Mouse (Mus musculus) ZHBTc4 (cell line): ENCODE results near the gene Tcte1.

Experiments
- DNase-seq: peaks from one replicate; pipeline ENCODE4 v3.0.0-alpha.2; 2011; ENCODE audit warnings: low read depth, low spot score

Tcte1 gene

DNA sequence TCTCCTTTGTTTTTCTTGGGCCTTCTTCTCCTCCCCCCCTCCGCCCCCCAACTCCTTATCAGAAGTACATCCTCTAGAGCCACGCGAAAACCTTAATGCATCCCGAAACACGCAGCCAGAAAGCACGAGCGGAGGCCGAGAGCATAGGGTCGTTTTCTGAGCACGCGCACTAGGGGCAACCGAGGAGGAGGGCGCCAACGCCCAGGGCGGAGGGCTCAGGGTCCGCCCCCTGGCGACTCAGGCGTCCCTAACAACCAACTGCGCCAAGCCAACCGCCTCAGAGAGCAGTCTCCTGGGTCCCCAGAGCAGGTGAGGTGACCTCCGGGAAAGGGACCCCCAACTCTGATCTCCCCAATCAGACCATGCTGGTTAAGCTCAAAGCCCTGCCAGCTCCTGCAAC lies at the start of gene Tcte1:
TSS of gene Tcte1 (plus strand) at position 172 of the 400 bp plus-strand sequence.
- DNase-seq: peak; percentile 84

DNA sequence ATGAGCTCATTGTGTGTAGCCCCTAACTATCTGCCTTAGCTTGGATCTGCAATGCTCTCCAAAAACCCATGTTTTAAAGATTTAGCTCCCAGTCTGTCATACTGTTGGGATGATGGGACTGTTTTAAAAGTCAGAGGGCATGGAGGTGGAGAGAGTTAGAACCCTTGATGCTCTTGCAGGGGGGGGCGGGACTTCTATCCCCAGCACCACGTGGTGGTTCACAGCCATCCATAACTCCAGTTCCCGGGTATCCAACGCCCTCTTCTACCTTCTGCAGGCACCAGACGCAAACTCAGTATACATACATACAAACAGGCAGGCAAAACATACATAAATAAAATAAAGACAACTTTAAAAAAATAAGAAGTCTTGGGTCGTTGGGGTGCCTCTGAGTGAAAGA lies 49.6 kb upstream of the Tcte1 start:
- DNase-seq: peak; percentile 62

DNA sequence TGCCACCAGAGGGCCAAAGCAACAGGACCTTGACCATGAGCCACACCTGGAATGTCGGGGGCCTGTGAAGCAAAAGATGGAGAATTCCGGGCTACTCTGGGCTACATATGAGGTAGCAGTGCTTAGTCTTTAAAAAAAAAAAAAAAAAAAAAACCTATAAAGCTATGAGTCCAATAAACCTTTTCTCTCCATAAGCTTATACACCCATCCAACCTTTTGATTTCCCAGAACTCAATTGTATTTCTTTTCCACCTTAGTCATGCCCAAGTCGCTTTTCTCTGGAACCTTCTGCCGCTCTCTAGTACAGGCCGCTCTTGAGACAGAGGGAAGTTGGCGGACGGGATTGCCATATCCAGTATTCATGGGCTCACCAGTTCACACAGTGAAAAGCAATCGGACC lies 49.1 kb upstream of the Tcte1 start:
- no peak for DNase-seq

DNA sequence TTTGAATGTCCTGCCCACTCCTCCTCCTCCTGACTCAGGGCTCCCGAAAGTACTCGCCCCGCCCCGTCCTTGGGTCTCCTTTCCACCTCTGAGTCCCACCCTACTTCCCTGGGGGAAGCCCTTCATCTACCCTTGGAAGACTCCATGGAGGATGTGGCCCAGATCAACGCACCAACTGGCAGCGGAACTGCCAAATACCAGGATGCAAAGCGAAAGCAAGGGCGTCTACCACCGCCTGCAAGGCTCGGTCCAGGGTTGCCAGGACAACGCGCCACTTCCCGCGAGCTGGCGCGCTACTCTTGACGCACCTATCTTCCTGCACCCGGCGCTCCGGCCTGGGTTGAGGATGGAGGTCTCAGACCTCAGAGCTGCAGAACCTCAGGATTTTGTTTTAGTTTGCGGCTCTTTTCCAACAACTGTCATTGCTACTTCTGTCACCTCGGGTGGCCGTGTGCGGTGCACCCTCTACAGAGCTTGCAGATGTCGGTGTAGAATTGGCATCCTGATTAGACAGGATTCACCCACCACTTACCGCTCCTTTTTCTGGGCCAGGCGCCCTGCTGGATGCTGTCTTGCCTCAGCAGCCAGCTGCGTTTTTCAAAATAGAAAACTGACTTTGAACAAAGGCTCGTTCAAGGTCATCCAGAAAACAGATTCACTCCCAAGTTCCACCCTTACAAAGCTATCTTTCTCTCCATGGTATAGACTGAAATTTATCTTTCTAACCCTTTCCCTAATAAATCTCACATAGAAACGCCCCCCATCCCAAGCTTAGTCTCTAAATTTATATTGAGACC lies 48.4 kb upstream of the Tcte1 start, which contains the start of gene Spats1:
TSS of gene Spats1 (minus strand) at position 747 of the 797 bp plus-strand sequence.
- DNase-seq: peak; percentile 99

DNA sequence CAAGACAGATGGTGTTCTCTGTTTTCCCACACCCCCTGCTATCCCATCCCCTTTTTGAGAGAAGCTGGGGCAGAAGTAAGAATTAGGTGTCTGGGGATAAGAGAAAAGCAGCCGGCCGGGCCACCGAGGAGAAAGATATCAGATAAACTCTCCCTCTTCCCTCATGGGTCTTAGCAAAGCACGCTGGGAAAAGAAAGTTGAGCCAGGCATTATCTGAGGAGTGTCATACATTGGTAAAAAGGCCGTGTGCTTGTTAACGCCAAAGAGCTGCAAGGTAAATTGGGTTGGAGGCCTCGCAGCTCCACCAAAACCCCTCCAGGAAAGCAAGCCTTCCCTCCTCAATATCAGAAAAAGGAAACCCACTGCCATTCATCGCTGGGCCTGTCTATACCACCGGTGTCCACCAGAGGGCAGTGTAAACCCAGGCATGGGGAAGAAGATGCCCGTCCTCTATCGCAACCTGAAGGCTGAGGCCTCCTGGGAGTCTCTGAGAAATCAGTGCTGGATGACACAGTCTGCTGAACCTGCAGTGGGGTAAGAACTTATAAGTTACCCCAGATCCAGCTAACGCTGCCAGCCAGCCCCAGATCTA lies 44.9 kb upstream of the Tcte1 start:
- DNase-seq: peak; percentile 89

DNA sequence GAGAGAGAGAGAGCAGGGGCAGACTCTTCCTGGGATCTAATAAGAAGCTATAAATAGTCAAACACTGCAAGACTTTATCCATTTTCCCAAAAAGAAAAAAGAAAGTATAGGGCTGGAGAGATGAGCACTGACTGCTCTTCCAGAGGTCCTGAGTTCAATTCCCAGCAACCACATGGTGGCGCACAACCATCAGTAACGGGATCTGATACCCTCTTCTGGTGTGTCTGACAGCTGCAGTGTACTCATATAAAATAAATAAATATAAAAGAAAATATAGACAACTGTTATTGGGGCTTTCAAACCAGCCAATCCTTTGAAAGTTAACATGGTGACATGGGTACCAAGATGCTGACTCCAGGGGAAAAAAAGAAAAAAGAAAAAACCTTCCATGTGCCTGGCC lies 42.8 kb upstream of the Tcte1 start:
- peak; percentile 54 for DNase-seq

DNA sequence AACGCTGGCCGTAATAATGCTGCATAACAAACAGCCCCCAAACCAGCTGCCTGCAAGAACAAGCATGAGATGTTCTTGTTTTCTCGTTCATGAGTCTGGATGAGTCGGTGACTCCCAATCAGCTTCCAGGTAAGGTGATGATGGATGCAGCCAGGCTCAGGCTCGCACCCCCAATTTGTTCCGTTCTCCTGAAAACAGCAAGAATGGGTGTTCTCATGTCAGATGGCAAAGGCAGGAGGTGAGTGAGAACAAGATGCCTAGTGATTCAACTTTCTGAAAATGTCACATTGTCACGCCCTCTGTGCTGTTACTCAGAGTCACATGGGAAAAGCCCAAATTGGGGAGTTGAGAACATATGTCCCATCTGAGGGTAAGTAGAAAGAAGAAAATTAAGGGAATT lies 37.7 kb upstream of the Tcte1 start:
- DNase-seq: no peak

DNA sequence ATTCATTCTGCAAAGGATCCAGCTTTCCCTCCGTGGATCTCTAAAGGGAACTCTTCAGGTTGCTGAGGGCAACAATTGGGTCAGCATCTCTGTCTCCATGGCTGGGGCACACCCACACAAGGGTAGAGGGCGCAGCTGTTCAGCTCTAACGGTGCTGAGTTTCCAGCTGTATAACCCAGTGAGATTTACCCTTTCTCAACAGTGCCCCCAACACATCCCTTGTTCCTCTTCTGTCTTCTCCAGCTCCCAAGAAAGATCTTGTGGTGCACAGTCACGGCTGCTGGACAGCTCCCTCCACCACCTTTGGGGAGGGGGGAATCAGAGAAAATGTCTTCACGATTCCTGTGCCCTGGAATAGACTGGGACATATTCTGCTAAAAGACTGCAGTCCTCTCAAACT lies 36.0 kb upstream of the Tcte1 start:
- peak; percentile 39 for DNase-seq

DNA sequence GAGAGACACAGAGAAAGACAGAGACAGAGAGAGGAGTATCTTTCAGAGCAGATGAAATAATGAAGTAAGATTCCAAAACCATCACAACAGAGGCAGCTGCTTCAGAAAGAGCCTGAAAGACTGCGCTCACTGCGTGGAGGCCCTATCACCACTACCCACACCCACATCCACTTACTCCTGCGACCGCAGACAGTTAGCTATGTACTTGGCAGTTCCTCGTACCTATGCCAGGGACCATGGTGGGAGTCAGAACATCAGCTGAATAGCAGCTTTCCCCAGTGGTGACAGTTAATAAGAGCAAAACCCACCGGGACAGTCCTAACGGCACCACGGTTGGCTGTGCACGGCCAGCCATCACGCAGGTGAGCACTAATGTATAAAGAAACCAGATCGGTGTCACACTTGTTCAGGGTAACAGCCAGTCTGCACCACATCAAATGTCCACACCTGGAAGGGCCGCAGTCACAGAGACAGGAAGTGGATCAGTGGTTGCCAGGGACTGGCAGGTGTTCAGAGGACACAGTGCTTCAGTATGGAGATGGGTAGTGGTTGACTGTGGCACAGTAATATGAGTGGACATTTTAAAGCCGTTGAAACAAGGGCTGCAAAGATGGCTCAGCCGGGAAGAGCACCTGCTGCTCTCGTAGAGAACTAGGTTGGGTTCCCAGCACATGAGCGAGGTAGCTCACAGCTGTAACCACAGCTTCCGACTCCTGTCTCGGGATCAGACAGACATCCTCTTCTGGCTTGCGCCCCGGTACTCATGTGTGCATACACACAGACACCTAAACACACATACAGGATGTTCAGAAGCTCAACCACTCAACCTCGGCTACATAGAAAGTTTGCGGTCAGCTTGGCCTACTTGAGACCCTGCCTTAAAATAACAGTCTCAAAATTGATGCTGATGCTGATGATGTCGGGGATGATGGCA lies 34.6 kb upstream of the Tcte1 start:
- DNase-seq: no peak

DNA sequence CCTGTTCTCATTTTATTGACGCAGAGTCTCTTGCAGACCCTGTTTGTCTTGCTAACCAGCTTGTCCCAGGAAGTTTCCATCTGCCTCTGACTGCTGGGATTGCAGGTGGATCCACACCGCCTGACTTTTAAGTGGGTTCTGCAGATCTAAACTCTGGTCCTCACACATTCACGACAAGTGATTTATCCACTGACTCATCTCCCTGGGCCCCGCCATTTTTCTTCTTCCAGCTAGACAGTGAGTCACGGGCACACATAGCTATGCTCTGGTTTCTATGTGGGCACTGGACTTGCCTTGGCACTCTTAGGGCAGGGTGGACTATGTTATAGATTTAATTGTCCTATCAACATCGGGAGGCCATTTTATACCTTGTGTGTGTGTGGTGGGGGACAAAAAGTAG lies 33.5 kb upstream of the Tcte1 start:
- no peak for DNase-seq

DNA sequence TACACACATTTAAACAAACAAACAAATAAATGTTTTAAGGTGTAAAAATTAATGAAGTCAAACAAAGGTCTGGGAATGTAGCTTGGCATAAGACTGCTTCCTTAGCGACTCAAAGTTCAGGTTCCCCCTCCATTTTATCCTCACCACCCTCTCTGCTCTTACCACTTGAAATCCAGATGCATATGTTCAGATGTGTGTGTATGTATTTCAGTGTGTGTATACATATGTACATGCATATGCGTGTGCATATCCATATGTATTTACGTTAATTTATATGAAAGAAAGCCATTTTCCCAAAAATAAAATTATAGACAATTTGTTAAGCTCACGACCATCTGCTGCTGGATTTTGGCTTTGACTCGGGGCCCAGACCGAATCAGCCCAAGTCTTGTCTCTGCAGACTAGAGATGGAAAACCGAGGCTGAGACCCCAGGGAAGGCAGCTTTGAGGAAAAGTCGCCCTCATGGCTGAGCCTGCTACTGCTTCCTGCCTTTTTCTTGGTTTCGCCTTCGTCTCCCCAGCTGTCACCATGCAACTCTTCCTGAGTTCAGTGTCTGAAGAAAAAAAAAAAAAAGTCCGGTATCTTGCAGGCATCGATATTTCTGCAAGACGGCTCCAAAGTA lies 32.6 kb upstream of the Tcte1 start:
- DNase-seq: no peak

DNA sequence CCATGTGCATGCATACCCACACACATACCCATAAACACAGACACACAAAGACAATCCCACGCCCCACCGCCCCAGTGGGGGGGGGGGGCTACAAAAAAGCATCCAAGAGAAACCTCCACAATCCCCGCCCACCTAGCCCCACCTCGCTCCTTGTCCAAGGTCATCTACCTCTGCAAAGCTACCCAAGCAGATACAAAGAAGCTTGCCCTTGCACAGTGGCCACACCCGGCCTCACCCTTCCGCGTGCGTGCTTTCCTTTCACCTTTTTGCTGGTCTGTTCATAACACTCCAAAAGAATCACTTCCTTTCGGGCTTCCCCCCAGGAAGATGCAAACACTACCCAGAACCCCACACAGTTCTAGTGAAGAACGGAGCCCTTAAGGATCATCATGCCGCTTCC lies 27.8 kb upstream of the Tcte1 start:
- peak; percentile 93 for DNase-seq

DNA sequence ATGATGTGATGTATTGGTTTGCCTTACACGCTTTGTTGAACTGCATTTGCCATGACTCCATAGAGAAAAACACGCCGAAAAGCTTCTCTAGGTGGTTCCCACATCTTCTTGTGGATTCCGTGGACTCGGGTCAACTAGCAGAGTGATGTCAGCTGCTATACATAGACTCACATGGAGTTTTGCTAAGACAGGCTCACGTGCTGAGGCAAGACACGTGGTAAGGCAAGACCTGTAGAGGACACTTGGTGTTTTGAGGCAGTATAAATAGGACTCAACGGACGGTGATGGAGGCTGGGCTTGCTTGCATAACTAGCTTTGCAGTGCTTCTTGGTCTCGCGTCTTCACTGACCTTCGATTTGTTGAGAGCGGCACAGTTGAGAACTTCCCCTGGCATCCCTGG lies 24.8 kb upstream of the Tcte1 start:
- DNase-seq: no peak

DNA sequence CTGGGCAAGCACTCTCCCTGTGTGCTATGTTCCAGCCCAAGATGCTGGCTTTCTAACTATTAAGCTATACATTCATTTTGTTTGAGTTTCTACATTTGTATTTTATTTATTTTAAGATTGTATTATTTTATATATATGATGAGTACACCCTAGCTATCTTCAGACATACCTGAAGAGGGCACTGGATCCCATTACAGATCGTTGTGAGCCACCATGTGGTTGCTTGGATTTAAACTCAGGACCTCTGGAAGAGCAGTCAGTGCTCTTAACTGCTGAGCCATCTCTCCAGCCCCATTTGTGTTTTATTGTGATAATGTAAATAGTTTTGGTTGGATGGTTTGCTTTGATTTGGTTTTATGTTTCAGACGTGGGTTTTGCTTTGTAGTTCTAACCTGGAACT lies 23.7 kb upstream of the Tcte1 start:
- DNase-seq: no peak

DNA sequence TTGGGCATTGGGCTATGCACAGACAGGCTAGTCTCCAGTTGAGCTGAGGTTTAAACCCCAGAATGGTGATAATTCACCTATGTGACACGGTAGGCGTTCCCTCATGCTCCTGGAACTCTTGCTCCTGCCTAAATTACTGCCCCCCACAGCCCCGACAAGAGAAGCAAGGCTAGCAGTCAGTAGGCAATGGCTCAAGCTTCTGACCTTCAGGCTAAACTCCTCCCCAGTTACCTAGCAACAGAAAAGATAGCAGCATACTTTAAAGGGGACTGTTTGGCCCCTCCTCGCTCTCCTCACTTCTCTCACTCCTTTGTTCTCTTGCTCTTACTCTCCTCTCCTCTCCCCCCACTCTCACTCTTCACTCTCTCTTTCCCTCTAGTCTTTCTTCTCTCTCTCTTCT lies 22.3 kb upstream of the Tcte1 start:
- no peak for DNase-seq

DNA sequence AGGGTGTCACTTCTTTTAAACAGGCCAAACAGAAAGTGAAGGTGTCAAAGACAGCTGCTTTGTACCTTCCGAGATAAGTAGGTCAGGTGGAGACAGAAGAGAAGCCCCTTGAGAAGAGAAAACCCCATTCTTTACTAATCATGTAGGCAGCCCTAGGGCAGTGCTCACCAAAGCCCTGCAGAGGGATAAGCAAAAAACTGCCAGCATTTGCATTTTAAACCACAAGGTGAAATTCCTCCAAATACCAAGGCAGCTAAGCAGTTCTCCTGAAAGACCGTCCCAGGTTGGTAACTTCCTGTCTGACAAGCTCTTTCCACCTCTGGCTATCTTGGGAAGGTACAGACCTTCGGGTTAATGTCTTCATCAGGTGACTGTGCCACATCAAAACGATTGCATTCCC lies 20.9 kb upstream of the Tcte1 start:
- DNase-seq: peak; percentile 42

DNA sequence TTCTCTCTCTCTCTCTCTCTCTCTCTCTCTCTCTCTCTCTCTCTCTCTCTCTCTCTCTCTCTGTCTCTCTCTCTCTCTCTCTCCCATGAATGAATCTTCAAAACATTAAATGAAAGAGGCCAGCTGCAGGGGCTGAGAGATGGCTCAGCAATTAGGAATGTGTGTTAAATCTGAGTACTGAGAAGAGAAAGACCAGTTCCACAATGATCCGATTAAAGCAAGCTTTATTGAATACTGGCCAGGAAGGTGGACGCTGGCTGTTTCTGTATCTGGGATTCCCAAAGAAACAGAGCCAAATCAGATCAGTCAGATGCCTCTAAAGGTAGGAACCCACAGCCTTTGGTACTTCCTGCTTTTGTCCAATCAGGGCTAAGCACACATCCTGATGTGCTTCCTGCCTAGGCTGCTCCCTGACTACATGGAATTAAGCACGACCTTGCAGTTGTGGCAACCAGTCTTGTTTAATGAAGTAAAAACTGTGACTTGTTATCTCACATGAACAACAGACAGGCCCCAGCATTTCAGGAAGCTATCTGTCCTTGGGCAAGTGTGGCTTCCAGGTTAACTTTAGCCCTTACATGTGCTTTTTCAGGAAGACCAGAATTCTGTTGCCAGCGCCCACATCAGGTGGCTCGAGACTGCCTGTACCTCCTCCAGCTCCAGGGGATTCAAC lies 19.8 kb upstream of the Tcte1 start:
- no peak for DNase-seq

DNA sequence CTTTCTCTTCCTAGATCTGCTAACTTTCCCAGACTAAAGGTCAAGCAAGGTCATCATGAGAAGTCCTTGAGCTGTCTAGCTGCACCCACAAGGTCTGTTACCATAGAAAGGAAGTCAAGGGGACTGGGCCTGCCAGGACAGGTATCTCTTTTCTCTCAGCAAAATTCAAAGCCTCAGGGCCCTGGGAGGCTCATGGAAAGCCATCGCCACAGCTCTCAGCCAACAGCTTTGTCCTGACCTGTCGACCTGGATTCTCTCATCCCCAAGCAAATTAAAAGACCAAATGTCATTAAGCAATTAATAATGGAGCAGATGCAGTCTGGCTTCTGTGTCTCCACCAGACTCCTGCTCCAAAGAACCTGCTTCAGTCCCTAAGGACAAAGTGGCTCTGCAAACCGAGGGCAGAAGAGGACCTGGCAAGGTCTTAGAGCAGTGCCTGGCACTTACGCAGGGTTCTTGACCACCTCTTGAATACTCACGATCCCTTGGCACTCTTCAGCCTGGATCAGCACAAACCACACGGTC lies 17.2 kb upstream of the Tcte1 start:
- no peak for DNase-seq

DNA sequence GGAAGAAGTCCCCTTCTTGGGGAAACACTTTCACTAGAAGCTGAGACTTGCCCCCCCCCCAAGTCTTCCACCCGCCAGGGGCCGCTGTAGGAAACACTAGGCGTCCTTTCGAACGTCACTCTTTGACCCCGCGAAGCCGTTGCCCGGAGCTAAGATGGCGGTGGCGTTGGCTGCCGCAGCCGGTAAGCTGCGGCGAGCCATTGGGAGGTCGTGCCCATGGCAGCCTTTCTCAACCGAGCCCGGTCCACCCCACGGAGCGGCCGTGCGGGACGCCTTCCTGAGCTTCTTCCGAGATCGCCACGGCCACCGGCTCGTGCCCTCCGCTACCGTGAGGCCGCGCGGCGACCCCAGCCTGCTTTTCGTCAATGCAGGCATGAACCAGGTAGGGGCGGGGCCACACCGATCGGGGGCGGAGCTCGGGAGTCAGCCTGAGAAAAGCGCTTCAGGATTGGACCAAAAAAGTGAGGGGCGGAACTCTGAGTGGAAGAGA lies 16.5 kb upstream of the Tcte1 start, which contains the start of gene Aars2:
TSS of gene Aars2 (plus strand) at position 142 of the 490 bp plus-strand sequence.
- peak; percentile 97 for DNase-seq

DNA sequence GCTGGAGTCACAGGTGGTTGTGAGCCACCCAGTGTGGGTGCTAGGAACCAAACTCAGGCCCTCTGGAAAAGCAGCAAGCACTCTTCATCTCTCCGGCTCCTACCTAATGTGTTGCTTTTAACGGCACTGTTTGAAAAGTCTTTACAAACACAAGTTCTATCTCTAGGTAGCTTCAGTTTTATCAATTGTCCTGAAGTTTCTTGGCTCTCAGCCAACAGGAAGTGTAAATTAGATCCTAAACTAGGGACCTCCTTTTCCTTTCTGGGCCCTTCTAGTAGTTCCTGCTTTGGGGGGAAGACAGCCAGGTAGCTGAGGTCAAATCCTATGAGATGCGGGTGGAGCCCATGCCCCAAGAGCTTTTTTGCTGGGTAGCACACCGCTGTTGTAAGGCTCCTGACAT lies 12.4 kb upstream of the Tcte1 start:
- DNase-seq: no peak

DNA sequence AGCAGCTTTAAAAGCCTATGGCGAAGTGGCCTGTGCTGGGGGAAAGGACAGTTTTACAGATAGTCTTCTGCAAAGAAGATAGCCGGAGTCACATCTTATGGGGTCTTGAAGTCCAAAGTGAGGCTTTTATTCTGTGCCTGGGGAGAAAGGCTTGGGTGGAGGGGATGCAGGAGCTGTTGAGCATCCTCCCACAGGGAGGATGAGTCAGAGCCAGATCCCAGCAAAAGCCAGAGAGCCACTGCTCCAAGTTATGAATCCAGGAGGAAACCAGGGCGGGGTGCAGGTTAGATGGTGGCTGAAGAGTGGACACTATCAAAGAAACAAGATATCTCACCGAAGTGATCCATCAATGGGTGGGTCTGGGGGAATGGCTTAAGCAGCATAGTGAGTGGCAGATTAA lies 11.5 kb upstream of the Tcte1 start:
- no peak for DNase-seq
